Mouse (Mus musculus) small intestine, adult 2 months (tissue): ENCODE measurements around the gene Gbe1. TPM values are rescaled to one million over a fixed set of nuclear protein-coding genes. Genes with fewer than 3 reads are reported as not detected.

Source experiments
- H3K27ac ChIP-seq: fragments of 200-500 bp; 2 replicates; pipeline ENCODE4 v1.5.1; 2012; ENCODE audit warnings: low read depth, low read length, control low read depth, inconsistent platforms; ENCODE audit not compliant: insufficient read depth
- H3K27me3 ChIP-seq: fragments of 200-500 bp; 2 replicates; pipeline ENCODE4 v1.6.1; 2012; ENCODE audit warnings: mild to moderate bottlenecking, moderate library complexity, low read length, inconsistent platforms; ENCODE audit not compliant: control insufficient read depth, insufficient read depth
- H3K36me3 ChIP-seq: fragments of 200-500 bp; 2 replicates; pipeline ENCODE4 v1.6.1; 2012; ENCODE audit warnings: mild to moderate bottlenecking, low read length, control low read depth, inconsistent platforms; ENCODE audit not compliant: control insufficient read depth, insufficient read depth
- H3K4me1 ChIP-seq: fragments of 200-500 bp; 2 replicates; pipeline ENCODE4 v1.6.1; 2012; ENCODE audit warnings: low read length, inconsistent platforms, mixed read lengths; ENCODE audit not compliant: control insufficient read depth, insufficient read depth, insufficient read length
- H3K4me3 ChIP-seq: fragments of 200-500 bp; 2 replicates; pipeline ENCODE4 v1.5.1; 2012; ENCODE audit warnings: low read depth, mild to moderate bottlenecking, control low read depth, inconsistent platforms, low read length, moderate library complexity
- CTCF ChIP-seq: fragments of 200-500 bp; IDR thresholded peaks from 2 replicates; pipeline ENCODE4 v1.5.1; 2012; ENCODE audit warnings: low read depth, mild to moderate bottlenecking, control low read depth, inconsistent platforms, low read length, moderate library complexity, mixed read lengths; ENCODE audit not compliant: insufficient replicate concordance, insufficient read length; ENCODE audit errors: extremely low read depth
- POLR2A ChIP-seq: fragments of 200-500 bp; IDR thresholded peaks from 2 replicates; pipeline ENCODE4 v1.6.1; 2012; ENCODE audit warnings: low read depth, mild to moderate bottlenecking, control low read depth, inconsistent platforms, low read length, moderate library complexity
- WGBS: fragments of 180-500 bp; shearing (Covaris S2); methylation state at CpG from one replicate; pipeline ENCODE4 v1.1.7; 2018; 5-methylcytosine and 5-hydroxymethylcytosine counted together
- polyA plus RNA-seq: library from polyadenylated mRNA; depleted of rRNA; stranded (reverse); fragments of >200 nt; gene quantifications from 2 replicates; pipeline ENCODE4 v1.2.3, GENCODE M21; 2012

Gbe1 gene
- polyA plus RNA-seq, 1 experiment: 2.4 TPM

DNA sequence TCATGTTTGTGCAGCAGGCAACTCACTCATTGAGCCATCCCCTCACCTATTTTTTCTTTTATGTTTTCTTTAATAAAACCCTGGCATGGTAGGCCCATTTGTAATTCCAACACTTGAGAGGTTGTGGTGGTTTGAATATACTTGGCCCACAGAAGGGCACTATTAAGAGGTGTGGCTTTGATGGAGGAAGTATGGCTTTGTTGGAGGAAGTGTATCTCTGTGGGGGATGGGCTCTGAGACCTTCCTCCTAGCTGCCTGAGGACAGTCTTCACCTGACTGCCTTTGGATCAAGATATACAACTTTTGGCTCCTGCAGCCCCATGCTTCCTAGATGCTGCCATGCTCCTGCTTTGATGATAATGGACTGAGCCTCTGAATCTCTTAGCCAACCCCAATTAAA, 21.7 kb downstream of the Gbe1 start:
- no peaks in the 10 kb centered on the region for H3K27me3 ChIP-seq
- H3K4me3 ChIP-seq: no peak overlapping the region
- H3K36me3 ChIP-seq: no peaks in the 10 kb centered on the region
- no peaks in the 10 kb centered on the region for H3K4me1 ChIP-seq
- no peak overlapping the region for H3K27ac ChIP-seq
- no peak for TF ChIP-seq CTCF
- no peak for TF ChIP-seq POLR2A

- WGBS: 90% methylated on average over 3 of the region's 3 CpGs
- Histone ChIP-seq H3K36me3 (no peaks in the 10 kb centered on the region), H3K4me3 (no peak overlapping the region), H3K27me3 (no peaks in the 10 kb centered on the region), H3K27ac (no peak overlapping the region), H3K4me1 (no peaks in the 10 kb centered on the region)
- TF ChIP-seq POLR2A (no peak), CTCF (no peak)
Observed at GRCm38 (mm10) chr16:70337661-70338060, 23.9 kb downstream of the Gbe1 start.

- TF ChIP-seq POLR2A: no peak
- TF ChIP-seq CTCF: no peak
Observed at GRCm38 (mm10) chr16:70344496-70344895, 30.7 kb downstream of the Gbe1 start.

GRCm38 (mm10) chr16:70345607-70346006, 31.9 kb downstream of the Gbe1 start:
- 84% methylated on average over 10 of the region's 10 CpGs for WGBS
- H3K36me3 ChIP-seq: no peaks in the 10 kb centered on the region
- H3K4me1 ChIP-seq: no peaks in the 10 kb centered on the region
- H3K27ac ChIP-seq: no peak overlapping the region
- no peaks in the 10 kb centered on the region for H3K27me3 ChIP-seq
- TF ChIP-seq CTCF (no peak), POLR2A (no peak)
- no peak overlapping the region for H3K4me3 ChIP-seq

More at GRCm38 (mm10) chr16:70344496-70344895, 30.7 kb downstream of the Gbe1 start:
- Histone ChIP-seq H3K36me3 (no peaks in the 10 kb centered on the region), H3K27me3 (no peaks in the 10 kb centered on the region), H3K27ac (no peak overlapping the region), H3K4me1 (no peaks in the 10 kb centered on the region), H3K4me3 (no peak overlapping the region)
- 43% methylated on average over 1 of the region's 1 CpGs for WGBS

DNA sequence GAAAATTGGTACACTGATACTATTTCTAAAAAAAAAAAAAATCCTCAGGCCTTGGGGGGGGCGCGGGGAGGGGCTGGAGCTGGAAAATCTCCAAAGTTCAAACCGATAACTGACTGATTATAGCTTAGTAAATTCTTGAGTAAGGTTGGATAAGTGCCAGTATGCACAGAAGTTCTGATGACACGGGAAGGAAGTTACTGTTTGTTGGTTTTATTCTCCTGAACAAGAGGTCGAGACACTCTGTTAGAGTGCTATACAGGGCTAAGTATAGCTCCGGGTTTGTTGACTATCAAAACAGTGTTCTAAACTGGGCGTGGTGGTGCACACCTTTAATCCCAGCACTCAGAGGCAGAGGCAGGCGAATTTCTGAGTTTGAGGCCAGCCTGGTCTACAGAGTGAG, 36.3 kb downstream of the Gbe1 start:
- 45% methylated on average over 8 of the region's 8 CpGs for WGBS
- Histone ChIP-seq H3K4me1 (no peaks in the 10 kb centered on the region; the same call in 1 of the 2 replicates), H3K27me3 (no peaks in the 10 kb centered on the region), H3K27ac (no peak overlapping the region), H3K4me3 (no peak overlapping the region), H3K36me3 (no peaks in the 10 kb centered on the region)
- no peak for TF ChIP-seq CTCF
- TF ChIP-seq POLR2A: no peak

GRCm38 (mm10) chr16:70351641-70352280, 38.0 kb downstream of the Gbe1 start:
- 46% methylated on average over 11 of the region's 11 CpGs for WGBS
- Histone ChIP-seq H3K4me3 (no peak overlapping the region), H3K27ac (peak overlapping the region; percentile 16; the same call in 1 of the 2 replicates), H3K27me3 (no peaks in the 10 kb centered on the region), H3K36me3 (no peaks in the 10 kb centered on the region), H3K4me1 (no peaks in the 10 kb centered on the region; the same call in 1 of the 2 replicates)
- TF ChIP-seq POLR2A (no peak), CTCF (no peak)

DNA sequence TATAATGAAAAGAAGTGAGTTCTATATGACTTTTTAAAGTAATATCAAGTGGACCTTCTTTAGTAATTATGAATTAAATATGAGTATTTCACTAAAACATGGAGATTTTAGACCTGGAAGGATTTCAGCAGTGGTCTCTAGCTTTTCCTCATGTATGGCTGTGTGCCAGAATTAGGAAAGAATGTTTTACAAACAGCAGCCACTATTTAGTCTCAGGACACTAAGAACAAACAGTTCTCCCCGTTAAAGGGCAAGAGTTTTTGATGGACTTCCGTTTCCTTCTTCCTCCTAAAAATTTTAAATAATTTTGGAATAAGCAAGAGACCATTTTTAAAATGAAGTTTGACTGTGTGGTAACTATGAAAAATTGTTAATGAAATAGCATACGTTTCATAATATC, 38.8 kb downstream of the Gbe1 start:
- 44% methylated on average over 3 of the region's 3 CpGs for WGBS
- no peaks in the 10 kb centered on the region for H3K36me3 ChIP-seq
- H3K27ac ChIP-seq: no peak overlapping the region
- no peak overlapping the region for H3K4me3 ChIP-seq
- TF ChIP-seq CTCF (no peak), POLR2A (no peak)
- H3K27me3 ChIP-seq: no peaks in the 10 kb centered on the region
- no peaks in the 10 kb centered on the region; the same call in 1 of the 2 replicates for H3K4me1 ChIP-seq

- no peak overlapping the region for H3K27ac ChIP-seq
- H3K4me1 ChIP-seq: no peaks in the 10 kb centered on the region; the same call in 1 of the 2 replicates
- no peak overlapping the region for H3K4me3 ChIP-seq
- H3K27me3 ChIP-seq: no peaks in the 10 kb centered on the region
- 20% methylated on average over 2 of the region's 2 CpGs for WGBS
- TF ChIP-seq CTCF (no peak), POLR2A (no peak)
- no peaks in the 10 kb centered on the region for H3K36me3 ChIP-seq
Observed at GRCm38 (mm10) chr16:70353058-70353457, 39.3 kb downstream of the Gbe1 start.
